Mouse (Mus musculus) thymus, postnatal 14 days (tissue): ENCODE results near the gene Pde12.

Experiments
- DNase-seq: peaks from one replicate; pipeline ENCODE4 v3.0.0; 2021

The Pde12 gene

GRCm38 (mm10) chr14:26639961-26640360 lies 29.7 kb downstream of the Pde12 start:
- DNase-seq, result peak; percentile 13

GRCm38 (mm10) chr14:26639251-26639650 lies 30.4 kb downstream of the Pde12 start:
- DNase-seq, result peak; percentile 19

GRCm38 (mm10) chr14:26638708-26639084 lies 31.0 kb downstream of the Pde12 start:
- DNase-seq, result peak; percentile 57

GRCm38 (mm10) chr14:26637851-26638707 lies 31.6 kb downstream of the Pde12 start, which contains the start of gene Arf4:
Gene Arf4, plus strand, starts transcription at chr14:26638074.
- DNase-seq, result peak; percentile 97

GRCm38 (mm10) chr14:26637025-26637850 lies 32.4 kb downstream of the Pde12 start:
- DNase-seq, result peak; percentile 6

- no peak for DNase-seq
Measured at GRCm38 (mm10) chr14:26626605-26627140, 43.0 kb downstream of the Pde12 start.

- no peak for DNase-seq
Measured at GRCm38 (mm10) chr14:26625301-26625700, 44.4 kb downstream of the Pde12 start.

- DNase-seq, result no peak
Measured at GRCm38 (mm10) chr14:26610689-26611088, 59.0 kb downstream of the Pde12 start.
